Mouse (Mus musculus) lung, embryonic 16.5 days (tissue): ENCODE results near the gene Alg9. TPM values are rescaled to one million over a fixed set of nuclear protein-coding genes. Genes with fewer than 3 reads are reported as not detected.
A peak's percentile ranks its signal among the peaks of the same experiment; 100 is the strongest.

Source experiments
- ATAC-seq: fragments of 200-750 bp; cut with Nextera tagmentation; 2 replicates; pipeline ENCODE4 v1.8.0; 2017; ENCODE audit warnings: low read depth, mild to moderate bottlenecking, moderate library complexity
- H3K27ac ChIP-seq: fragments of 300-500 bp; sonication (generic); 2 replicates; pipeline ENCODE4 v1.5.1; 2014; ENCODE audit warnings: mild to moderate bottlenecking, control low read depth, low read length
- H3K27me3 ChIP-seq: fragments of 300-500 bp; sonication (generic); 2 replicates; pipeline ENCODE4 v1.6.1; 2014; ENCODE audit warnings: low read depth, low read length, mixed read lengths; ENCODE audit not compliant: control insufficient read depth, insufficient read depth
- H3K36me3 ChIP-seq: fragments of 300-500 bp; sonication (generic); 2 replicates; pipeline ENCODE4 v1.6.1; 2014; ENCODE audit warnings: low read length; ENCODE audit not compliant: control insufficient read depth, insufficient read depth
- H3K4me1 ChIP-seq: fragments of 300-500 bp; sonication (generic); replicated peaks from 2 replicates; pipeline ENCODE4 v1.6.1; 2014; ENCODE audit warnings: low read length, mixed read lengths; ENCODE audit not compliant: control insufficient read depth, insufficient read depth
- H3K4me2 ChIP-seq: fragments of 300-500 bp; sonication (generic); 2 replicates; pipeline ENCODE4 v1.6.1; 2014; ENCODE audit warnings: low read depth, low read length, control low read depth
- H3K4me3 ChIP-seq: fragments of 300-500 bp; sonication (generic); 2 replicates; pipeline ENCODE4 v1.5.1; 2014; ENCODE audit warnings: mild to moderate bottlenecking, low read length, control low read depth
- H3K9ac ChIP-seq: fragments of 300-500 bp; sonication (generic); 2 replicates; pipeline ENCODE4 v1.6.1; 2014; ENCODE audit warnings: low read length, control low read depth
- H3K9me3 ChIP-seq: fragments of 300-500 bp; sonication (generic); 2 replicates; pipeline ENCODE4 v1.6.1; 2016; ENCODE audit warnings: low read length; ENCODE audit not compliant: control insufficient read depth
- WGBS: fragments of 180-500 bp; shearing (Covaris S2); extraction: QIAGEN DNeasy Blood & Tissue Kit; methylation state at CpG from one replicate; pipeline ENCODE4 v1.1.7; 2014; 5-methylcytosine and 5-hydroxymethylcytosine counted together
- polyA plus RNA-seq: library from polyadenylated mRNA; unstranded; fragments of >200 nt; fragmentation: Nextera tagmentation; extraction: Ambion mirVana; gene quantifications from 2 replicates; pipeline ENCODE4 v1.2.1, GENCODE M21; 2015

Alg9 gene
- polyA plus RNA-seq, 1 experiment from 2014 or later = 35.0 TPM

GRCm38 (mm10) chr9:50774026-50774462, 775 bp upstream of the Alg9 start:
- no peak for ATAC-seq
- H3K36me3 ChIP-seq = no peaks in the 10 kb centered on the region
- 54% methylated on average over 4 of the region's 4 CpGs for WGBS
- no peaks in the 10 kb centered on the region for H3K27me3 ChIP-seq
- 0 out of 2 replicates have a peak overlapping the region, but pooled peaks have one; percentile 36 for H3K9ac ChIP-seq
- H3K9me3 ChIP-seq = no peaks in the 10 kb centered on the region
- 0 out of 2 replicates have a peak overlapping the region, but pooled peaks have one; percentile 4 for H3K4me3 ChIP-seq
- peaks cover 12% of the 10 kb centered on the region for H3K4me1 ChIP-seq
- H3K27ac ChIP-seq = no peak overlapping the region
- H3K4me2 ChIP-seq = peak overlapping the region; percentile 91

DNA sequence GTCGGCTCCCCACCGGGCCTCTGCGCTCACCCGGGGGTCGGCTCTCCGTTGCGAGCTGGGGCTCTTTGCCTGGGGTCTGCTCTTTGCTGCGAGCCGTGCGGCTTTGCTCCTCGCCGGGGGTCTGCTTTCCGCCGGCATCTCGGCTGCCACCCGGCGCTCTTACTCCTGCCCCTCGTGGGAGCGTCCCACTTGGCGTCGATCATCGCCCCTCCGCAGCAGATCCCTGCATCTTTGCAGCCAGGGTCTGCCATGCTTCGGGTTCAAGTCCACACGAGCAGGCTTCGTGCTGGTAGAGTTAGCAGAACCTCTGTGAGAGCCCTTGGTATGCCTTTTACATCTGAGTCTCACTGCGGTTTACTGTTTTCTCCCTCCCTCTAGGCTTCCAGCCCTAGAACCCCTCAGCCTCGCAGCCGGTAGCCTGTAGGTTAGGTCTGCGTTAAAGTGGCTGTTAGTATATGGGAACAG, 875 bp downstream of the Alg9 start:
- H3K36me3 ChIP-seq = peaks cover 7% of the 10 kb centered on the region; the same call in 1 of the 2 replicates
- peak overlapping the region; percentile 97 for H3K9ac ChIP-seq
- H3K4me2 ChIP-seq = peak overlapping the region; percentile 91
- 0% methylated on average over 27 of the region's 30 CpGs for WGBS
- H3K27me3 ChIP-seq = no peaks in the 10 kb centered on the region
- peak overlapping the region; percentile 98 for H3K4me3 ChIP-seq
- ATAC-seq = peak; percentile 51
- peaks cover 11% of the 10 kb centered on the region for H3K4me1 ChIP-seq
- H3K27ac ChIP-seq = peak overlapping the region; percentile 53; the same call in 1 of the 2 replicates
- no peaks in the 10 kb centered on the region for H3K9me3 ChIP-seq

DNA sequence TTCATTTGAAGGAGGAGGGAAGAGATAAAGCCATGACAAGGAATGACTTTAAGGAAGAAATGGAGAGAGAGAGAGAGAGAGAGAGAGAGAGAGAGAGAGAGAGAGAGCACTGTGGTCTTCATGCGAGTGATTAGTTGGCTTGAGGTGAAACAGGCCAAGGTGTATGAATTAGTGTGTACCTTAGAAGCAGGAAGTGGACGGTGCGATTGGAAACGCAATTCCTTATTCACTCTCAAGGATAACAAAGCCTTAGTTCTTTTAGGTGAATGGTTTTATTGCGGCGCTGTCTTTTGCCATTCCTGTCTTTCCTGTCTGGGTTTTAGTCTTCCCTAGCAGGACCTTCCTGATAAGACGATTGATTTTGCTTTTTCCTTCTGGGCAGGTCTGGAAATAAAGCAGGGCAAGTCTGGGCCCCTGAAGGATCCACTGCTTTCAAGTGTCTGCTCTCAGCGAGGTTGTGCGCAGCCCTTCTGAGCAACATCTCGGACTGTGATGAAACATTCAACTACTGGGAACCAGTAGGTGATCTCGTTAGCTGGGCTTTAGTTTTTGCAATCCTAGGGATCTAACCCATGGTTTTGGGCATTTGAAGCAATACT, 1.4 kb downstream of the Alg9 start:
- WGBS = 43% methylated on average over 11 of the region's 11 CpGs

GRCm38 (mm10) chr9:50782155-50782554, 7.3 kb downstream of the Alg9 start:
- WGBS = 76% methylated on average over 2 of the region's 2 CpGs

More for the DNA sequence above, 1.4 kb downstream of the Alg9 start:
- peaks cover 11% of the 10 kb centered on the region; the same call in 1 of the 2 replicates for H3K36me3 ChIP-seq
- ATAC-seq = no peak
- H3K9ac ChIP-seq = peak overlapping the region; percentile 97
- H3K4me3 ChIP-seq = peak overlapping the region; percentile 98
- no peak overlapping the region for H3K27ac ChIP-seq
- H3K27me3 ChIP-seq = no peaks in the 10 kb centered on the region
- peak overlapping the region; percentile 91 for H3K4me2 ChIP-seq
- no peaks in the 10 kb centered on the region for H3K9me3 ChIP-seq
- peaks cover 11% of the 10 kb centered on the region for H3K4me1 ChIP-seq

GRCm38 (mm10) chr9:50795266-50795665, 20.4 kb downstream of the Alg9 start:
- H3K4me2 ChIP-seq = no peak overlapping the region

More at GRCm38 (mm10) chr9:50782155-50782554, 7.3 kb downstream of the Alg9 start:
- H3K9me3 ChIP-seq = no peaks in the 10 kb centered on the region
- no peak overlapping the region for H3K4me2 ChIP-seq
- no peak overlapping the region for H3K9ac ChIP-seq
- H3K27me3 ChIP-seq = no peaks in the 10 kb centered on the region
- ATAC-seq = no peak
- H3K36me3 ChIP-seq = peaks cover 34% of the 10 kb centered on the region
- no peaks in the 10 kb centered on the region for H3K4me1 ChIP-seq
- H3K27ac ChIP-seq = no peak overlapping the region
- H3K4me3 ChIP-seq = no peak overlapping the region

GRCm38 (mm10) chr9:50796776-50797175, 22.0 kb downstream of the Alg9 start:
- ATAC-seq = no peak
- peaks cover 11% of the 10 kb centered on the region for H3K36me3 ChIP-seq
- H3K4me1 ChIP-seq = no peaks in the 10 kb centered on the region
- 85% methylated on average over 8 of the region's 8 CpGs for WGBS
- H3K4me3 ChIP-seq = no peak overlapping the region
- H3K4me2 ChIP-seq = no peak overlapping the region
- H3K9me3 ChIP-seq = no peaks in the 10 kb centered on the region
- H3K9ac ChIP-seq = no peak overlapping the region
- H3K27ac ChIP-seq = no peak overlapping the region
- no peaks in the 10 kb centered on the region for H3K27me3 ChIP-seq

More at GRCm38 (mm10) chr9:50795266-50795665, 20.4 kb downstream of the Alg9 start:
- H3K27ac ChIP-seq = no peak overlapping the region
- peaks cover 13% of the 10 kb centered on the region for H3K36me3 ChIP-seq
- H3K4me3 ChIP-seq = no peak overlapping the region
- WGBS = 86% methylated on average over 3 of the region's 3 CpGs
- no peaks in the 10 kb centered on the region for H3K27me3 ChIP-seq
- no peak for ATAC-seq
- H3K9ac ChIP-seq = no peak overlapping the region
- H3K9me3 ChIP-seq = no peaks in the 10 kb centered on the region
- H3K4me1 ChIP-seq = no peaks in the 10 kb centered on the region

- Histone ChIP-seq H3K4me1 (no peaks in the 10 kb centered on the region), H3K4me3 (no peak overlapping the region), H3K9ac (no peak overlapping the region), H3K27ac (no peak overlapping the region), H3K27me3 (no peaks in the 10 kb centered on the region), H3K9me3 (no peaks in the 10 kb centered on the region), H3K36me3 (peaks cover 15% of the 10 kb centered on the region), H3K4me2 (no peak overlapping the region)
- no peak for ATAC-seq
- WGBS = 91% methylated on average over 7 of the region's 7 CpGs
Observed at GRCm38 (mm10) chr9:50797641-50798040, 22.8 kb downstream of the Alg9 start.

GRCm38 (mm10) chr9:50798368-50798767, 23.5 kb downstream of the Alg9 start:
- Histone ChIP-seq H3K4me3 (no peak overlapping the region), H3K27ac (no peak overlapping the region), H3K4me1 (no peaks in the 10 kb centered on the region), H3K4me2 (no peak overlapping the region), H3K36me3 (peaks cover 20% of the 10 kb centered on the region), H3K9ac (no peak overlapping the region), H3K9me3 (no peaks in the 10 kb centered on the region), H3K27me3 (no peaks in the 10 kb centered on the region)
- ATAC-seq = no peak
- WGBS = 81% methylated on average over 5 of the region's 5 CpGs

DNA sequence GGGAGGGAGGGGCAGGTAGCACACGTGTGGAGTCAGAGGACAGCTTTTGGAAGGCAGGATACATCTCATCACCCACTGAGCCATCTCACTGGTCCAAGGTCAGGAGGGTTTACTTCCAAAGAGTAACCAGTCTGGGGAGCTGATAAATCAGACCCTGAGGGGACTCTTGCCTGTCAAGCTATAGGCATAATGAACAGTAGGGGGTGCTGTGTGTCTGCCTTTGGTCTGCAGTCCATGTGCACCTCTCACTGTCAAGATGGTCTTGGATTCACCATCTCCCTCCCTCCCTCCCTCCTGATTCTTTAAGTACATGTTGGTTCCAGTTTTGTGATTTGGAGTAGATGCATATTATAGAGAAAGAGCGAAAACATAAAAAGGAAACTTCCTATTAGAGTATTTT, 26.2 kb downstream of the Alg9 start:
- Histone ChIP-seq H3K27me3 (no peaks in the 10 kb centered on the region), H3K36me3 (peaks cover 28% of the 10 kb centered on the region), H3K4me2 (no peak overlapping the region), H3K9me3 (no peaks in the 10 kb centered on the region), H3K27ac (no peak overlapping the region), H3K4me1 (no peaks in the 10 kb centered on the region), H3K4me3 (no peak overlapping the region), H3K9ac (no peak overlapping the region)
- 52% methylated on average over 2 of the region's 2 CpGs for WGBS
- peak; percentile 31; the same call in 1 of the 2 replicates for ATAC-seq
